Mouse (Mus musculus) hindbrain, embryonic 15.5 days (tissue): ENCODE measurements around the gene Ttc26. TPM values are rescaled to one million over a fixed set of nuclear protein-coding genes. Genes with fewer than 3 reads are reported as not detected.
"Not testable (repeated sequence)": the region's sequence is repeated elsewhere in the genome, so short reads cannot be mapped to it uniquely, and the experiment has no call there.

ENCODE experiments used
- ATAC-seq: fragments of 200-750 bp; cut with Nextera tagmentation; 2 replicates; pipeline ENCODE4 v1.8.0; 2017; ENCODE audit warnings: low read depth, moderate number of reproducible peaks, moderate TSS enrichment; ENCODE audit not compliant: low FRiP score
- H3K27ac ChIP-seq: fragments of 300-500 bp; sonication (generic); replicated peaks from 2 replicates; pipeline ENCODE4 v1.5.1; 2015; ENCODE audit warnings: mild to moderate bottlenecking, inconsistent platforms
- H3K27me3 ChIP-seq: fragments of 300-500 bp; sonication (generic); 2 replicates; pipeline ENCODE4 v1.6.1; 2015; ENCODE audit warnings: control low read depth, inconsistent platforms
- H3K36me3 ChIP-seq: fragments of 300-500 bp; sonication (generic); 2 replicates; pipeline ENCODE4 v1.6.1; 2015; ENCODE audit warnings: control low read depth, inconsistent platforms
- H3K4me1 ChIP-seq: fragments of 300-500 bp; sonication (generic); replicated peaks from 2 replicates; pipeline ENCODE4 v1.6.1; 2015; ENCODE audit warnings: control low read depth, inconsistent platforms
- H3K4me2 ChIP-seq: fragments of 300-500 bp; sonication (generic); 2 replicates; pipeline ENCODE4 v1.6.1; 2015; ENCODE audit warnings: moderate library complexity, mild to moderate bottlenecking, inconsistent platforms
- H3K4me3 ChIP-seq: fragments of 300-500 bp; sonication (generic); 2 replicates; pipeline ENCODE4 v1.5.1; 2015; ENCODE audit warnings: mild to moderate bottlenecking, inconsistent platforms
- H3K9ac ChIP-seq: fragments of 300-500 bp; sonication (generic); 2 replicates; pipeline ENCODE4 v1.6.1; 2015; ENCODE audit warnings: inconsistent platforms
- H3K9me3 ChIP-seq: fragments of 300-500 bp; sonication (generic); 2 replicates; pipeline ENCODE4 v1.6.1; 2016; ENCODE audit warnings: control low read depth, inconsistent platforms
- whole genome bisulfite sequencing: fragments of 180-500 bp; shearing (Covaris S2); methylation state at CpG from one replicate; pipeline ENCODE4 v1.1.7; 2015; 5-methylcytosine and 5-hydroxymethylcytosine counted together
- polyA plus RNA-seq: library from polyadenylated mRNA; unstranded; fragments of >200 nt; fragmentation: Nextera tagmentation; extraction: Ambion mirVana; gene quantifications from 2 replicates; pipeline ENCODE4 v1.2.1, GENCODE M21; 2015

Gene Ttc26
- polyA plus RNA-seq, 1 experiment from 2014 or later: 5.9 TPM

GRCm38 (mm10) chr6:38433261-38434033, 52.2 kb downstream of the Ttc26 start, which contains the start of gene Ubn2:
Gene Ubn2 (plus strand): TSS chr6:38433950.
- under 1% methylated on average over 64 of the region's 64 CpGs for WGBS
- H3K4me2 ChIP-seq: peak within 1 kb of the TSS; percentile 70
- peak within 1 kb of the TSS; percentile 98 for H3K9ac ChIP-seq
- H3K9me3 ChIP-seq: no peaks in the 10 kb centered on the region
- H3K4me1 ChIP-seq: peaks cover 34% of the 10 kb centered on the region
- no peaks in the 10 kb centered on the region for H3K27me3 ChIP-seq
- H3K27ac ChIP-seq: peak within 1 kb of the TSS; percentile 99
- no peaks in the 10 kb centered on the region for H3K36me3 ChIP-seq
- H3K4me3 ChIP-seq: peak within 1 kb of the TSS; percentile 99
- peak; percentile 99 for ATAC-seq

GRCm38 (mm10) chr6:38434055-38435023, 53.1 kb downstream of the Ttc26 start:
- Histone ChIP-seq H3K9ac (peak overlapping the region; percentile 98), H3K4me2 (peak overlapping the region; percentile 70), H3K27me3 (no peaks in the 10 kb centered on the region), H3K4me1 (peaks cover 34% of the 10 kb centered on the region), H3K27ac (peak overlapping the region; percentile 99), H3K4me3 (peak overlapping the region; percentile 99), H3K36me3 (no peaks in the 10 kb centered on the region), H3K9me3 (no peaks in the 10 kb centered on the region)
- peak; percentile 80 for ATAC-seq
- 1% methylated on average over 98 of the region's 118 CpGs for WGBS

DNA sequence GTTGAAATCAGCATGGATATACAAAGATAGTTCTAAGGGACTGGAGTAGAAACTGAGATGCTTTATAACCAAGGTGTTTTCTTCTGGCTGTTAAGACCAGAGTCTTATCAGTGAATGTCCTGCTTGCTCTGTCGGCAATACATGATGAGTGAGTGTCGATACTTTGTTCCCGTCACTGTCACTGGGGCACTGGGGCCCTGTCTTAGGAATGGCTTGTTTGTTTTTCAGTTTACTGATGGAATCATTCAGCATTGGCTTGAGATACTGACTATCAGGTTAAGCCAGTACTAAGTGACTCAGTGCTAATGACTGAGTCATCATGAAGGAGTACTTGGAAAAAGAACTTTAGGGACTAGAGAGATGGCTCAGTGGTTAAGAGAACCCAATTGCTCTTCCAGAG, 62.6 kb downstream of the Ttc26 start:
- peaks cover 32% of the 10 kb centered on the region for H3K36me3 ChIP-seq
- H3K27ac ChIP-seq: no peak overlapping the region
- no peak for ATAC-seq
- no peaks in the 10 kb centered on the region for H3K9me3 ChIP-seq
- WGBS: 89% methylated on average over 3 of the region's 3 CpGs
- H3K27me3 ChIP-seq: no peaks in the 10 kb centered on the region
- H3K4me2 ChIP-seq: no peak overlapping the region
- no peak overlapping the region for H3K4me3 ChIP-seq
- no peak overlapping the region for H3K9ac ChIP-seq
- H3K4me1 ChIP-seq: no peaks in the 10 kb centered on the region

GRCm38 (mm10) chr6:38448295-38448694, 67.0 kb downstream of the Ttc26 start:
- Histone ChIP-seq H3K4me3 (no peak overlapping the region), H3K27me3 (no peaks in the 10 kb centered on the region), H3K4me1 (no peaks in the 10 kb centered on the region), H3K4me2 (no peak overlapping the region), H3K36me3 (peaks cover 39% of the 10 kb centered on the region), H3K27ac (no peak overlapping the region), H3K9me3 (no peaks in the 10 kb centered on the region), H3K9ac (no peak overlapping the region)
- 90% methylated on average over 2 of the region's 2 CpGs for WGBS
- ATAC-seq: no peak

- Histone ChIP-seq H3K9ac (no peak overlapping the region), H3K27ac (no peak overlapping the region), H3K4me2 (no peak overlapping the region), H3K9me3 (no peaks in the 10 kb centered on the region), H3K4me3 (no peak overlapping the region), H3K27me3 (no peaks in the 10 kb centered on the region), H3K4me1 (no peaks in the 10 kb centered on the region), H3K36me3 (peaks cover 45% of the 10 kb centered on the region)
- 94% methylated on average over 4 of the region's 4 CpGs for WGBS
- no peak for ATAC-seq
These were observed 71.8 kb downstream of the Ttc26 start for GRCm38 (mm10) chr6:38453049-38453448.

- H3K27ac ChIP-seq, H3K27me3 ChIP-seq, H3K9me3 ChIP-seq, H3K4me2 ChIP-seq, H3K4me1 ChIP-seq, H3K9ac ChIP-seq, ATAC-seq, H3K4me3 ChIP-seq: not testable (repeated sequence)
- H3K36me3 ChIP-seq: peaks cover 55% of the 10 kb centered on the region
These were observed 75.2 kb downstream of the Ttc26 start for GRCm38 (mm10) chr6:38456425-38456824.

DNA sequence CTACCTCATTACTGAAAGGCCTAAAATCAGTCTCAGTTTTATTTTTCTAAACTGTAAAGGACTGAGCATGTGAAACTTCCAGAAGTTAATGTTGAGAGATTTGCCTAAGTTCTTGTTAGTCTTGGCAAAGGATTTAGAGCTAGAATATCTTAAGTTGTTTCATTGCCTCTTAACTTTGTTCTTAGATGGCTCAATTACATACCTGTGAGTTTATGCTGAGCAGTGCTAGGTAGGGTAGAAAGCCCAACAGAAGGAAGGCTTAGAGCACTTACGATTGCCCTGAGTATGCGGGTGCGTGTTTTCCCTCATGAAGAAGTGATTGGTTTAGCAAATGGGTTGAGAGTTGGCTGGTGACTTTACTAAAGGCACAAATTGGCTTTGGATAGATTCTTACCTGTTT, 76.8 kb downstream of the Ttc26 start:
- ATAC-seq: no peak
- Histone ChIP-seq H3K36me3 (peaks cover 50% of the 10 kb centered on the region), H3K4me1 (no peaks in the 10 kb centered on the region), H3K9me3 (no peaks in the 10 kb centered on the region), H3K27me3 (no peaks in the 10 kb centered on the region), H3K4me3 (no peak overlapping the region), H3K27ac (no peak overlapping the region), H3K4me2 (no peak overlapping the region), H3K9ac (no peak overlapping the region)
- WGBS: 98% methylated on average over 3 of the region's 3 CpGs

- H3K4me1 ChIP-seq: no peaks in the 10 kb centered on the region
- no peak overlapping the region for H3K4me3 ChIP-seq
- no peak overlapping the region for H3K4me2 ChIP-seq
- ATAC-seq: no peak
- H3K9me3 ChIP-seq: no peaks in the 10 kb centered on the region
- no peak overlapping the region for H3K27ac ChIP-seq
- peaks cover 44% of the 10 kb centered on the region for H3K36me3 ChIP-seq
- 90% methylated on average over 4 of the region's 4 CpGs for WGBS
- H3K9ac ChIP-seq: no peak overlapping the region
- no peaks in the 10 kb centered on the region for H3K27me3 ChIP-seq
These were observed 88.3 kb downstream of the Ttc26 start for GRCm38 (mm10) chr6:38469591-38469990.

Other genes starting within 250 kb of the Ttc26 start
- 15.2 and 16.9 TPM in 2 replicates for gene D630045J12Rik, start 127.5 kb upstream of the Ttc26 start, polyA plus RNA-seq
- 7.4 and 7.8 TPM in 2 replicates for gene Zc3hav1l, start 82.2 kb upstream of the Ttc26 start, polyA plus RNA-seq
- gene Zc3hav1, start 26.9 kb upstream of the Ttc26 start, polyA plus RNA-seq: 1.3 and 1.5 TPM in 2 replicates
- 18.7 and 19.7 TPM in 2 replicates for gene Ubn2, start 52.5 kb downstream of the Ttc26 start, polyA plus RNA-seq
- 193 and 210 TPM in 2 replicates for gene Fmc1, start 152.0 kb downstream of the Ttc26 start, polyA plus RNA-seq
- gene Luc7l2, start 169.9 kb downstream of the Ttc26 start, polyA plus RNA-seq: 36.9 and 38.5 TPM in 2 replicates